Mouse (Mus musculus): ENCODE data around the gene Cttnbp2. TPM values are rescaled to one million over a fixed set of nuclear protein-coding genes. Genes with fewer than 3 reads are reported as not detected.

The Cttnbp2 gene
- 2.1 TPM for polyA plus RNA-seq (2014; fragmentation: Illumina TruSeq; extraction: RNeasy Lipid Tissue Mini Kit (QIAGEN cat#74804); ENCODE audit: low read depth, low replicate concordance)

GRCm38 (mm10) chr6:18514480-18515352 is at the start of gene Cttnbp2:
Gene Cttnbp2 (minus strand): TSS chr6:18514843.

Measured in testis, adult 10 weeks (tissue).